Mouse (Mus musculus) small intestine, adult 2 months (tissue): Measurements from ENCODE around the gene Mfrp. TPM values are rescaled to one million over a fixed set of nuclear protein-coding genes. Genes with fewer than 3 reads are reported as not detected.

Experiments used
- H3K27ac ChIP-seq: fragments of 200-500 bp; 2 replicates; pipeline ENCODE4 v1.5.1; 2012; ENCODE audit warnings: low read depth, low read length, control low read depth, inconsistent platforms; ENCODE audit not compliant: insufficient read depth
- H3K27me3 ChIP-seq: fragments of 200-500 bp; 2 replicates; pipeline ENCODE4 v1.6.1; 2012; ENCODE audit warnings: mild to moderate bottlenecking, moderate library complexity, low read length, inconsistent platforms; ENCODE audit not compliant: control insufficient read depth, insufficient read depth
- H3K36me3 ChIP-seq: fragments of 200-500 bp; 2 replicates; pipeline ENCODE4 v1.6.1; 2012; ENCODE audit warnings: mild to moderate bottlenecking, low read length, control low read depth, inconsistent platforms; ENCODE audit not compliant: control insufficient read depth, insufficient read depth
- H3K4me1 ChIP-seq: fragments of 200-500 bp; 2 replicates; pipeline ENCODE4 v1.6.1; 2012; ENCODE audit warnings: low read length, inconsistent platforms, mixed read lengths; ENCODE audit not compliant: control insufficient read depth, insufficient read depth, insufficient read length
- H3K4me3 ChIP-seq: fragments of 200-500 bp; 2 replicates; pipeline ENCODE4 v1.5.1; 2012; ENCODE audit warnings: low read depth, mild to moderate bottlenecking, control low read depth, inconsistent platforms, low read length, moderate library complexity
- CTCF ChIP-seq: fragments of 200-500 bp; IDR thresholded peaks from 2 replicates; pipeline ENCODE4 v1.5.1; 2012; ENCODE audit warnings: low read depth, mild to moderate bottlenecking, control low read depth, inconsistent platforms, low read length, moderate library complexity, mixed read lengths; ENCODE audit not compliant: insufficient replicate concordance, insufficient read length; ENCODE audit errors: extremely low read depth
- POLR2A ChIP-seq: fragments of 200-500 bp; IDR thresholded peaks from 2 replicates; pipeline ENCODE4 v1.6.1; 2012; ENCODE audit warnings: low read depth, mild to moderate bottlenecking, control low read depth, inconsistent platforms, low read length, moderate library complexity
- WGBS: fragments of 180-500 bp; shearing (Covaris S2); methylation state at CpG from one replicate; pipeline ENCODE4 v1.1.7; 2018; 5-methylcytosine and 5-hydroxymethylcytosine counted together
- polyA plus RNA-seq: library from polyadenylated mRNA; depleted of rRNA; stranded (reverse); fragments of >200 nt; gene quantifications from 2 replicates; pipeline ENCODE4 v1.2.3, GENCODE M21; 2012

Gene Mfrp
- polyA plus RNA-seq, 1 experiment: 0.04 TPM

GRCm38 (mm10) chr9:44114453-44114852, 12.9 kb downstream of the Mfrp start:
- H3K4me1 ChIP-seq: peaks cover 4% of the 10 kb centered on the region; the same call in 1 of the 2 replicates
- peaks cover 1% of the 10 kb centered on the region; the same call in 1 of the 2 replicates for H3K36me3 ChIP-seq
- H3K4me3 ChIP-seq: no peak overlapping the region
- TF ChIP-seq POLR2A: no peak
- TF ChIP-seq CTCF: no peak
- WGBS: 42% methylated on average over 2 of the region's 2 CpGs
- H3K27ac ChIP-seq: no peak overlapping the region
- no peaks in the 10 kb centered on the region for H3K27me3 ChIP-seq

- no peak overlapping the region for H3K27ac ChIP-seq
- no peak overlapping the region for H3K4me3 ChIP-seq
- 91% methylated on average over 9 of the region's 9 CpGs for WGBS
- TF ChIP-seq POLR2A (no peak), CTCF (no peak)
- H3K36me3 ChIP-seq: no peaks in the 10 kb centered on the region
- peaks cover 1% of the 10 kb centered on the region; the same call in 1 of the 2 replicates for H3K4me1 ChIP-seq
- no peaks in the 10 kb centered on the region for H3K27me3 ChIP-seq
Observed at GRCm38 (mm10) chr9:44115599-44115998, 14.1 kb downstream of the Mfrp start.

- Histone ChIP-seq H3K27me3 (no peaks in the 10 kb centered on the region), H3K4me3 (no peak overlapping the region), H3K36me3 (no peaks in the 10 kb centered on the region), H3K27ac (no peak overlapping the region), H3K4me1 (peaks cover 1% of the 10 kb centered on the region; the same call in 1 of the 2 replicates)
- TF ChIP-seq CTCF: no peak
- 90% methylated on average over 4 of the region's 4 CpGs for WGBS
Observed at GRCm38 (mm10) chr9:44116182-44116581, 14.7 kb downstream of the Mfrp start.

GRCm38 (mm10) chr9:44119011-44119410, 17.5 kb downstream of the Mfrp start:
- Histone ChIP-seq H3K27ac (no peak overlapping the region), H3K4me3 (no peak overlapping the region), H3K4me1 (peaks cover 1% of the 10 kb centered on the region; the same call in 1 of the 2 replicates), H3K36me3 (no peaks in the 10 kb centered on the region), H3K27me3 (no peaks in the 10 kb centered on the region)
- WGBS: 63% methylated on average over 5 of the region's 5 CpGs
- TF ChIP-seq POLR2A: no peak
- TF ChIP-seq CTCF: peak; percentile 70; the same call in 1 of the 2 replicates

- no peak overlapping the region for H3K4me3 ChIP-seq
- no peaks in the 10 kb centered on the region for H3K36me3 ChIP-seq
- WGBS: 75% methylated on average over 8 of the region's 8 CpGs
- no peaks in the 10 kb centered on the region for H3K27me3 ChIP-seq
- TF ChIP-seq POLR2A: no peak
- TF ChIP-seq CTCF: no peak
- H3K4me1 ChIP-seq: 0 out of 2 replicates have a peak, but pooled peaks cover 1% of the 10 kb centered on the region
- no peak overlapping the region for H3K27ac ChIP-seq
Observed at GRCm38 (mm10) chr9:44119948-44120465, 18.5 kb downstream of the Mfrp start.

GRCm38 (mm10) chr9:44124317-44124716, 22.8 kb downstream of the Mfrp start:
- Histone ChIP-seq H3K4me1 (peaks cover 12% of the 10 kb centered on the region), H3K4me3 (no peak overlapping the region), H3K36me3 (no peaks in the 10 kb centered on the region), H3K27ac (no peak overlapping the region), H3K27me3 (no peaks in the 10 kb centered on the region; the same call in 1 of the 2 replicates)
- WGBS: 63% methylated on average over 6 of the region's 6 CpGs
- TF ChIP-seq POLR2A (no peak), CTCF (peak; percentile 47; the same call in 1 of the 2 replicates)

GRCm38 (mm10) chr9:44125026-44125425, 23.5 kb downstream of the Mfrp start:
- no peaks in the 10 kb centered on the region; the same call in 1 of the 2 replicates for H3K27me3 ChIP-seq
- peaks cover 14% of the 10 kb centered on the region for H3K4me1 ChIP-seq
- no peak for TF ChIP-seq CTCF
- no peak for TF ChIP-seq POLR2A
- no peaks in the 10 kb centered on the region for H3K36me3 ChIP-seq
- WGBS: 77% methylated on average over 5 of the region's 5 CpGs
- no peak overlapping the region for H3K4me3 ChIP-seq
- no peak overlapping the region for H3K27ac ChIP-seq
